ENCODE assay signal across 12 mouse cellular contexts in genomic region chr3:116399349-116400090, GRCm38 (mm10). TPM values are rescaled to one million over a fixed set of nuclear protein-coding genes. Genes with fewer than 3 reads are reported as not detected.
DNase-seq lines count a peak whose midpoint lies in the region; ATAC-seq and TF ChIP-seq lines count a peak whose summit lies in the region.
"Had no signal": no experiment of that assay in that cellular context is flagged by ENCODE, and none has a peak within 500 bp of the region (broad histone marks: within the 10 kb centered on the region; RNA-seq: fewer than 3 reads in every experiment).

No protein-coding gene starts in this region.

- H3K27me3 ChIP-seq in embryonic facial prominence, embryonic 12.5 days, result no peaks in the 10 kb centered on the region
- no peaks in the 10 kb centered on the region for H3K27me3 ChIP-seq in hindbrain, embryonic 14.5 days (ENCODE audit: control insufficient read depth, insufficient read depth, low read length)
- no peaks in the 10 kb centered on the region for H3K27me3 ChIP-seq in neural tube, embryonic 12.5 days (replicated peaks)
- H3K27me3 ChIP-seq: stomach, embryonic 15.5 days had no signal

- ATAC-seq in embryonic facial prominence, embryonic 12.5 days (ENCODE audit: insufficient number of reproducible peaks, insufficient read depth, low FRiP score, low TSS enrichment), result no peak
- ATAC-seq in hindbrain, embryonic 14.5 days (ENCODE audit: low FRiP score), result no peak
- peak; percentile 72 for ATAC-seq in neural tube, embryonic 12.5 days (ENCODE audit: low FRiP score, low read depth)
- ATAC-seq: CD4-positive, CD25-positive, alpha-beta regulatory T cell, adult 4 months; intestine, embryonic 16.5 days had no signal

- peak overlapping the region; percentile 32 for H3K4me3 ChIP-seq in layer of hippocampus, adult 2 months
- no peak overlapping the region for H3K4me3 ChIP-seq in embryonic facial prominence, embryonic 12.5 days
- H3K4me3 ChIP-seq in hindbrain, embryonic 14.5 days (replicated peaks; ENCODE audit: low read length), result no peak overlapping the region
- no peak overlapping the region for H3K4me3 ChIP-seq in neural tube, embryonic 12.5 days
- H3K4me3 ChIP-seq: stomach, embryonic 15.5 days had no signal

- intact Hi-C loops in left cerebral cortex, postnatal 4 days (cut with DNase I), result no loop called here

- H3K36me3 ChIP-seq in embryonic facial prominence, embryonic 12.5 days, result no peaks in the 10 kb centered on the region
- no peaks in the 10 kb centered on the region for H3K36me3 ChIP-seq in hindbrain, embryonic 14.5 days (replicated peaks; ENCODE audit: control insufficient read depth, insufficient read depth)
- no peaks in the 10 kb centered on the region for H3K36me3 ChIP-seq in neural tube, embryonic 12.5 days
- H3K36me3 ChIP-seq: stomach, embryonic 15.5 days had no signal

- H3K4me2 ChIP-seq in embryonic facial prominence, embryonic 12.5 days (replicated peaks), result 0 out of 2 replicates have a peak overlapping the region, but pooled peaks have one; percentile 13
- H3K4me2 ChIP-seq in hindbrain, embryonic 14.5 days (replicated peaks), result peak overlapping the region; percentile 17; the same call in 1 of the 2 replicates
- H3K4me2 ChIP-seq in neural tube, embryonic 12.5 days (replicated peaks), result peak overlapping the region; percentile 39
- H3K4me2 ChIP-seq: stomach, embryonic 15.5 days had no signal

- 57% methylated on average over 22 of the region's 22 CpGs for WGBS in embryonic facial prominence, embryonic 12.5 days
- WGBS in hindbrain, embryonic 14.5 days, result 67% methylated on average over 22 of the region's 22 CpGs
- WGBS in neural tube, embryonic 12.5 days, result 38% methylated on average over 22 of the region's 22 CpGs

- no peak for TF ChIP-seq CTCF in layer of hippocampus, adult 2 months (conservative IDR thresholded peaks at IDR 0.05)

- no peak for DNase-seq in layer of hippocampus, adult 2 months (ENCODE audit: low spot score in 2 of 2)
- no peak for DNase-seq in layer of hippocampus, adult 9-11 months
- DNase-seq in hindbrain, embryonic 14.5 days (ENCODE audit: low spot score), result no peak
- DNase-seq in kidney, postnatal 25 days, result no peak
- no peak for DNase-seq in urinary bladder, postnatal 14 days (ENCODE audit: low spot score)
- no peak for DNase-seq in left cerebral cortex, postnatal 4 days
- DNase-seq: heart, adult 18-20 months had no signal

- no peaks in the 10 kb centered on the region for H3K9me3 ChIP-seq in embryonic facial prominence, embryonic 12.5 days
- H3K9me3 ChIP-seq in hindbrain, embryonic 14.5 days (ENCODE audit: control insufficient read depth, low read length), result no peaks in the 10 kb centered on the region
- H3K9me3 ChIP-seq in neural tube, embryonic 12.5 days, result no peaks in the 10 kb centered on the region
- H3K9me3 ChIP-seq: stomach, embryonic 15.5 days had no signal

- H3K9ac ChIP-seq in embryonic facial prominence, embryonic 12.5 days, result no peak overlapping the region
- 0 out of 2 replicates have a peak overlapping the region, but pooled peaks have one; percentile 16 for H3K9ac ChIP-seq in hindbrain, embryonic 14.5 days
- H3K9ac ChIP-seq in neural tube, embryonic 12.5 days, result no peak overlapping the region
- H3K9ac ChIP-seq: stomach, embryonic 15.5 days had no signal

- H3K27ac ChIP-seq in layer of hippocampus, adult 2 months, result peak overlapping the region; percentile 40; the same call in 1 of the 2 replicates
- H3K27ac ChIP-seq in embryonic facial prominence, embryonic 12.5 days, result no peak overlapping the region
- H3K27ac ChIP-seq in hindbrain, embryonic 14.5 days, result no peak overlapping the region
- H3K27ac ChIP-seq in neural tube, embryonic 12.5 days, result peak overlapping the region; percentile 27; the same call in 1 of the 2 replicates
- H3K27ac ChIP-seq: stomach, embryonic 15.5 days had no signal

- peaks cover 14% of the 10 kb centered on the region for H3K4me1 ChIP-seq in embryonic facial prominence, embryonic 12.5 days
- peaks cover 12% of the 10 kb centered on the region for H3K4me1 ChIP-seq in hindbrain, embryonic 14.5 days (replicated peaks; ENCODE audit: control insufficient read depth, insufficient read depth, low read length)
- peaks cover 46% of the 10 kb centered on the region for H3K4me1 ChIP-seq in neural tube, embryonic 12.5 days

RNA-seq across cellular contexts. Expression of gene Cdc14a, which starts 24.3 kb away (rescaled TPM):
- 1 to 10 TPM; 4.9 to 6.2 TPM for total RNA-seq in layer of hippocampus, adult 2 months (2021)
- polyA plus RNA-seq in embryonic facial prominence, embryonic 12.5 days (2016; fragmentation: Nextera tagmentation; extraction: Ambion mirVana), result 13.4 and 13.8 TPM in 2 replicates
- 4.1 TPM in 2 replicates for polyA plus RNA-seq in hindbrain, embryonic 14.5 days (2014; fragmentation: Nextera tagmentation; extraction: Ambion mirVana)
- 17.1 and 17.7 TPM in 2 replicates for polyA plus RNA-seq in neural tube, embryonic 12.5 days (2016; fragmentation: Nextera tagmentation; extraction: Ambion mirVana)
- 1 to 10 TPM; 3.6 to 4.9 TPM for total RNA-seq in left cerebral cortex, postnatal 4 days (2021)

Comparison
In these comparisons a context has a peak if more than half of its experiments do, and no peak if none do; other contexts are left out.
1. H3K27ac ChIP-seq: peak in layer of hippocampus, adult 2 months (single experiment) and neural tube, embryonic 12.5 days (single experiment); none in embryonic facial prominence, embryonic 12.5 days (single experiment) and hindbrain, embryonic 14.5 days (single experiment).
2. Peak in every context shown above with its lines, with median percentiles within 50 percentile points of each other: H3K4me2 ChIP-seq.